Mouse (Mus musculus) CH12F3 (cell line): ENCODE results near the gene Hbb-bt.
"Not testable (repeated sequence)": the region's sequence is repeated elsewhere in the genome, so short reads cannot be mapped to it uniquely, and the experiment has no call there.

Experiments used
- in situ Hi-C: fragments of 300-500 bp; cut with MboI; formaldehyde crosslinking; loops from 2 replicates; pipeline ENCODE4 v1.14.3; 2020; ENCODE audit warnings: low sequenced_read_pairs

Hbb-bt gene

DNA sequence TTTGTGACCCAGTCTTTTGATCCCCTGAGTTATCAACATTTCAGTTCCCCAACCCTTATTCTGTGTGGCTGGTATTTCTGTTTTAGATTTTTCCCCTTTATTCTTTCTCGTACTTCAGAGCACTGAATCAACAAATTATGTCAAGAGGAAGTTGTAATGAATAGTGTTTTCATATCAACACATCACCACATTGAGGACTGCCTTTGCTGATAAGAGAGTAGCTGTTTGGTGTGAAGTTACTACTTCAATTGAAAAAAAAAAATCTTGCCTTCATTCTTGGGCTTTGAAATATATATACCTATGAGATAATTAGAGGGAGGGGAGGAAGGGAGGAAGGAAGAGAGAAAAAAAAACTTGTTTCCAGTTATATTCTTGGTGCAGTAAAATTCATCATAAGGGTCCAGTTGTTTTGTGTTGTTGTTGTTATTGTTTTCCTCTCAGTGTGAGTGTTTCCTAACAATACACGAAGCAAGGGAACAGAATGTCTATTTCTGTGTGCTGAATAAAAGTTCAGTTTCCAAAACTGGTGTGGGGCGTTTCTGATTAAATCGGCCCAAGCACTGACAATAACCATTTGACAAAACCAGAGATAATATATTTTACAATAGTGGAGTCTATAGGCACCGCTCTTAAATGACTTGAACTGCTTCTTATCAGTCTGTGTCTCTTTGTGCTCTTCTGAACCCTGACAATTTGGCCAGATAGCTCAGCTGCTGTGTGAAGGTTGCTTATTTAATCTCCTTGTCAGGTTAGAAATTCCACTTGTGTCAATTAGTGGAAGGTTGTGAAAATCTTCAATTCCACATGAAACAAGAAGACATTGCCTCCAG, 4.6 kb downstream of the Hbb-bt start:
- in situ Hi-C loops = no loop called here

DNA sequence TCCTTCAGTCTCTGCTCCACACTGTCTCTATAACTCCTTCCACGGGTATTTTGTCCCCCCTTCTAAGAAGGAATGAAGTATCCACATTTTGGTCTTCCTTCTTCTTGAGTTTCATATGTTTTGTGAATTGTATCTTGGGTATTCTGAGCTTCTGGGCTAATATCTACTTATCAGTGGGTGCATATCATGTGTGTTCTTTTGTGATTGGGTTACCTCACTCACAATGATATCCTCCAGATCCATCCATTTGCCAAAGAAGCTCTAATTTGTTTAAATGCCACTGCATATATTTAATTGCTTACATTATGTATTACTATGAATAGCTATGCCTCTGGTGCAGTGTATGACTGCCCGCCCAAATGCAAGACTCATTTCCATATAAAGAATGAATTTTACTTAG, 5.7 kb downstream of the Hbb-bt start:
- in situ Hi-C loops = not testable (repeated sequence)

- in situ Hi-C loops = no loop called here
These were observed 6.9 kb downstream of the Hbb-bt start for GRCm38 (mm10) chr7:103806856-103807255.

DNA sequence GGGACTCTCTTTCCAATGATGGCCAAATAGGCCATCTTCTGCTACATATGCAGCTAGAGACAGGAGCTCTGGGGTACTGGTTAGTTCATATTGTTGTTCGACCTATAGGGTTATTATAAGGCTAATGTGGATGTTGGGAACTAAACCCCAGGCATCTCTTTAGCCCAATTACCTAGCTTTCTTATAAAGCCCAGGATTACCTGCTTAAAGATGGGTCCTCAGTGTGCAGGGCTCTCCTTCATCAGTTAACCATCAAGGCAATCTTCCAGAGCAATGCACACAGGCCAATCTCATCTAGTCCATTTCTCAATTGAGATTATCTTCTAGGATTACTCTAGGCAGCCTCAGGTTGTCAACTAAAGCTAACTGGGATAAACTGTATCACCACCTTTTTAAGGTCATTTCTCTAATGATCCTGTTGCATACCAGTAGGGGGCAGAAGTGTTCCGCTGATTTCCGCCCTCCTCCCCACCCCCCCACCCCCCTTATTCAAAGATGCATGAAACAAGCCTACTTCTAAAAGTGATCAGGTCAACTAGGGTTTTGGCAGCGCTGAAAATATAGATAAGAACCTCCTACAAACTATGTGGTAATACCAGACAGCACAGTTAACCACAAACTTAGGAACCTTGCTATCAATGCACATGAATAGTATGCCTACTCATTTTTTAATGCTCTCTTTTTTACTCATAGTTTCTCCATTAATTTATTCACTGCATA, 21.0 kb downstream of the Hbb-bt start:
- in situ Hi-C loops = loop anchor here (5.0 kb wide), 1 partner anchor 79 kb away; no protein-coding TSS in a partner anchor

- in situ Hi-C loops = loop anchor here (5.0 kb wide), 1 partner anchor 81 kb away; no protein-coding TSS in a partner anchor
These were observed 22.1 kb downstream of the Hbb-bt start, which contains the start of gene Olfr67 for GRCm38 (mm10) chr7:103791721-103792120. Gene Olfr67 (minus strand): TSS chr7:103791821.

GRCm38 (mm10) chr7:103779598-103779997, 34.2 kb downstream of the Hbb-bt start, which contains the start of gene Olfr68:
Gene Olfr68 (minus strand): TSS chr7:103779698.
- in situ Hi-C loops = no loop called here

DNA sequence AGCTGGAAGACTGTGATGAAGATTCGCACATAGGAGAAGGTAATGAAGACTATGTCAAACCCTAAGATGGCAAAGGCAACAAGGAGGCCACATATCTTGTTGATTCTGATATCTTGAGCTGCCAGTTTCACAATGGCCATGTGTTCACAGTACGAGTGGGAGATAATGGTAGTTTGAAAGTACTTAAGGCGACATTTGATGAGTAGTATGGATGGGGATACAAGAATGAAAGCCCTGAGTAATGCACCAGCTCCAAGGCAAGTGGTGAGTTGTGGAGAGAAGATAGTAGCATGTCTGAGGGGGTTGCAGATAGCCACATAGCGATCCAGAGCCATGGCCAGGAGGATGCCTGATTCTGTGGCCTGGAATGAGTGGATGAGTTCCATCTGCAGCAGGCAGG, 36.1 kb downstream of the Hbb-bt start:
- in situ Hi-C loops = not testable (repeated sequence)

GRCm38 (mm10) chr7:103771494-103771893, 42.3 kb downstream of the Hbb-bt start, which contains the start of gene Olfr69:
Gene Olfr69 (minus strand): TSS chr7:103771594.
- in situ Hi-C loops = no loop called here

DNA sequence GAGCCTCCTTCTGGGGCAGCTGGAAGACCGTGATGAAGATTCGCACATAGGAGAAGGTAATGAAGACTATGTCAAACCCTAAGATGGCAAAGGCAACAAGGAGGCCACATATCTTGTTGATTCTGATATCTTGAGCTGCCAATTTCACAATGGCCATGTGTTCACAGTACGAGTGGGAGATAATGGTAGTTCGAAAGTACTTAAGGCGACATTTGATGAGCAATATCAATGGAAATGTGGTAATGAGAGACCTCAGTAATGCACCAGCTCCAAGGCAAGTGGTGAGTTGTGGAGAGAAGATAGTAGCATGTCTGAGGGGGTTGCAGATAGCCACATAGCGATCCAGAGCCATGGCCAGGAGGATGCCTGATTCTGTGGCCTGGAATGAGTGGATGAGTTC, 46.1 kb downstream of the Hbb-bt start:
- in situ Hi-C loops = not testable (repeated sequence)
